Mouse (Mus musculus): Measurements from ENCODE around the gene Olfr577. TPM values are rescaled to one million over a fixed set of nuclear protein-coding genes. Genes with fewer than 3 reads are reported as not detected.

The Olfr577 gene
- polyA plus RNA-seq (2015; fragmentation: Nextera tagmentation; extraction: Ambion mirVana), result not detected in 2 replicates

DNA sequence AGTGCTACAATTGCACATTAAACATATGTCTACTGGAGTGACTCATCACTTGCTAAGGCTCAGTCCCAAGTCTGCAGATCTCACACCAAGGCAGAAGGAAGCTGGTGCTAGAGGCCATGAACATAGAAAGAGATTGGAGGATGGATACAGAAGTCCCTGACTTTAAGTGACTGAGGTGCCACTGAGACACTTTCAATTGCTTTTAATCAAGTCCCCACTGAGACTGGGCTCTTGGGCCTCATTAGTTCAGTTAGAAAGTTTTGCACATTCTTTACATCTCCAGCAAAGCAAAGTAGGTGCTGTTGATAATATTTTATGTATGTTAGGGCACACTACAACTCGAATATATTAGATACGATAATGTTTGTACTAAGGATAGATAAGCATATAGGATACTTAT, at the start of gene Olfr577:
Olfr577 (minus strand) TSS at position 101 of the 400 bp plus-strand sequence.
- Histone ChIP-seq H3K4me3 (ENCODE audit: low read depth, low read length) (no peak within 1 kb of the TSS), H3K9ac (ENCODE audit: low read depth, low read length) (no peak within 1 kb of the TSS), H3K4me2 (ENCODE audit: low read length) (no peak within 1 kb of the TSS), H3K4me1 (ENCODE audit: control insufficient read depth, insufficient read depth, low read length) (no peaks in the 10 kb centered on the region), H3K27me3 (ENCODE audit: control insufficient read depth, insufficient read depth, low read depth, low read length) (no peaks in the 10 kb centered on the region), H3K27ac (ENCODE audit: low read length) (no peak within 1 kb of the TSS), H3K36me3 (ENCODE audit: control insufficient read depth, insufficient read depth, low read length) (no peaks in the 10 kb centered on the region), H3K9me3 (replicated peaks; ENCODE audit: control insufficient read depth, low read length, poor library complexity, severe bottlenecking) (no peaks in the 10 kb centered on the region)
- 84% methylated on average over 2 of the region's 2 CpGs for whole genome bisulfite sequencing
- no peak for ATAC-seq

DNA sequence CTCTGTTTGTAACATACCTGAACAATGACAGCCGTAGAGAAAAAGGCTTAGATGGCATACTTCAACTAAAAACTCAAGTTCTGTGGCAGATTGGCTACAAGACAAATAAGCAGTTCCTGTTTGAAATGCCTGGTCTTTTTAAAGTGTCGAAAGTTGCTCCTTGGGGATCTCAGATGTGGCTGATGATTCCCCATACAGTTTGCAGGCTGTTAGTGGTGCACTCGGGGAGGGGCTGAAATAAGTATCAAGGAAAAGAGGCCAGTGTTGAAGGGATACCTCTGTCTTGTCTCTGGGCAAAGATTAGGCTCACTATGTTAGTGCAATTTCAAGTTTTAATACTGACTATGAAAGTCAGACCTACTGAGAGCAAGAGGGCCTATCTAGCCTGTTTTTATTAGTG, 13.5 kb upstream of the Olfr577 start, which contains the start of gene Olfr578:
Olfr578 (minus strand) TSS at position 101 of the 400 bp plus-strand sequence.
- Histone ChIP-seq H3K36me3 (ENCODE audit: control insufficient read depth, insufficient read depth, low read length) (no peaks in the 10 kb centered on the region), H3K9ac (ENCODE audit: low read depth, low read length) (no peak within 1 kb of the TSS), H3K9me3 (replicated peaks; ENCODE audit: control insufficient read depth, low read length, poor library complexity, severe bottlenecking) (no peaks in the 10 kb centered on the region), H3K27me3 (ENCODE audit: control insufficient read depth, insufficient read depth, low read depth, low read length) (no peaks in the 10 kb centered on the region), H3K4me1 (ENCODE audit: control insufficient read depth, insufficient read depth, low read length) (no peaks in the 10 kb centered on the region), H3K27ac (ENCODE audit: low read length) (no peak within 1 kb of the TSS), H3K4me2 (ENCODE audit: low read length) (no peak within 1 kb of the TSS), H3K4me3 (ENCODE audit: low read depth, low read length) (no peak within 1 kb of the TSS)
- no peak for ATAC-seq
- 83% methylated on average over 3 of the region's 3 CpGs for WGBS

DNA sequence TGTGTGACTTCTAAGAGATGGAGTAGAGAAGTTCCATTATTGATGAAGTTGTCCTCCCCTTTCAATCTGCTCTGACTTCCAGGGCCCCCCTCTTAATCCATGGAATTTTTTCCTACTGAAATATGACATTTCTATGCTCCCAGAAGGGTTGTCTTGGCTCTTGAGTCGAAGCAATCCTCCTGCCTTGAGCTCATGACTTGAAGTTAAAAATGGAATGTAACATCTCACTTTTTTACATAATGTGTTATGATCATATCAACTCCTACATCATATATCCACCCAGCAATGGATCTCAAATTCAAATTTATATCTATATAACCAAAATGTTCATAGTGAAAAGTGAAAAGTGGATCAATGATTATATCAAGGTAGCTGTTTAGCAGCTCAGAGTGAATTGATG, 1.3 kb downstream of the Olfr577 start:
- H3K27ac ChIP-seq (ENCODE audit: low read length), result no peak overlapping the region
- H3K4me2 ChIP-seq (ENCODE audit: low read length), result no peak overlapping the region
- no peak overlapping the region for H3K9ac ChIP-seq (ENCODE audit: low read depth, low read length)
- no peak overlapping the region for H3K4me3 ChIP-seq (ENCODE audit: low read depth, low read length)
- 39% methylated on average over 1 of the region's 1 CpGs for WGBS
- H3K36me3 ChIP-seq (ENCODE audit: control insufficient read depth, insufficient read depth, low read length), result no peaks in the 10 kb centered on the region
- H3K4me1 ChIP-seq (ENCODE audit: control insufficient read depth, insufficient read depth, low read length), result no peaks in the 10 kb centered on the region
- no peaks in the 10 kb centered on the region for H3K9me3 ChIP-seq (replicated peaks; ENCODE audit: control insufficient read depth, low read length, poor library complexity, severe bottlenecking)
- no peaks in the 10 kb centered on the region for H3K27me3 ChIP-seq (ENCODE audit: control insufficient read depth, insufficient read depth, low read depth, low read length)
- ATAC-seq, result no peak

DNA sequence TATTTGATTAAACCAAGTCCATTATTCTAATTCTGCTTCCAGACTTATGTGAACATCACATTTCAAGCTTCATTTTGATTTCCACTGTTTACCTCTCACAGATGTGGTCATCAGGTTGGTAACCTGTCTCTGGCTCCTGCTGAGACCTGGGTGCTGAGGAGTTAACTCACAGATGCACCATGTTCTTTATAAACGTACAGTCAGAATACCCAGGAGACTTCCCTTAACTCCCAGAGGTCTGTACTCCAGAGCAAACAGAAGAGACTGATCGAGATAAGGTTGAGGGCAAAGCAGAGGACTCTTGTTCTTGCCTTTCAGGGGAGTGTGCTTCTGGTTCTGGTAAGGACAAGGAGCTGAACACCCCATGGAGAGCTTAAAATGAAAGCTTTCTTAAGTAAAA, 13.4 kb downstream of the Olfr577 start, which contains the start of gene Olfr576:
Olfr576 (plus strand) TSS at position 301 of the 400 bp plus-strand sequence.
- no peaks in the 10 kb centered on the region for H3K9me3 ChIP-seq (replicated peaks; ENCODE audit: control insufficient read depth, low read length, poor library complexity, severe bottlenecking)
- no peaks in the 10 kb centered on the region for H3K27me3 ChIP-seq (ENCODE audit: control insufficient read depth, insufficient read depth, low read depth, low read length)
- 62% methylated on average over 2 of the region's 2 CpGs for WGBS

DNA sequence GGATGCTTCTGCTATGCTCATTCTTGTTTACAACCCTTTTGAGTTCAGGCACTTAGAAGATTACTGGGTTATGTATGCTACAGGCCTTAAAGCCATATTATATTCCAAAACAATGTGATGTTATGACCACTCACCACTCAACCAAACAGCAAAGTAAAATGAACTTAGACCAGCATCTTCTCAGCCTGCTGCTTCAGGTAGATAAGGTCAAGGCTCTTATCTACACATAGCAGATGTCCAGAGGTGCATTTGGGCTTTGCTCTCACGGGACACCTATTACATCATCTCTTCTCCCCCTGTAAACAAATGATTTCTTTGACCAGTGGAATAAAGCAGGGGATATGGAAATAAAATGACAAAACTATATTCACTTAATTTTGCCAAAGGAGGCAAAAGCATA, 17.1 kb downstream of the Olfr577 start, which contains the start of gene Olfr575:
Olfr575 (minus strand) TSS at position 183 of the 400 bp plus-strand sequence.
- Histone ChIP-seq H3K4me2 (ENCODE audit: low read length) (no peak within 1 kb of the TSS), H3K36me3 (ENCODE audit: control insufficient read depth, insufficient read depth, low read length) (no peaks in the 10 kb centered on the region), H3K4me3 (ENCODE audit: low read depth, low read length) (no peak within 1 kb of the TSS), H3K27me3 (ENCODE audit: control insufficient read depth, insufficient read depth, low read depth, low read length) (no peaks in the 10 kb centered on the region), H3K4me1 (ENCODE audit: control insufficient read depth, insufficient read depth, low read length) (no peaks in the 10 kb centered on the region), H3K27ac (ENCODE audit: low read length) (no peak within 1 kb of the TSS), H3K9ac (ENCODE audit: low read depth, low read length) (no peak within 1 kb of the TSS), H3K9me3 (replicated peaks; ENCODE audit: control insufficient read depth, low read length, poor library complexity, severe bottlenecking) (no peaks in the 10 kb centered on the region)
- 73% methylated on average over 1 of the region's 1 CpGs for WGBS
- no peak for ATAC-seq

More for the DNA sequence above, 13.4 kb downstream of the Olfr577 start, which contains the start of gene Olfr576:
- Histone ChIP-seq H3K4me3 (ENCODE audit: low read depth, low read length) (no peak within 1 kb of the TSS), H3K9ac (ENCODE audit: low read depth, low read length) (no peak within 1 kb of the TSS), H3K4me2 (ENCODE audit: low read length) (no peak within 1 kb of the TSS), H3K36me3 (ENCODE audit: control insufficient read depth, insufficient read depth, low read length) (no peaks in the 10 kb centered on the region), H3K4me1 (ENCODE audit: control insufficient read depth, insufficient read depth, low read length) (no peaks in the 10 kb centered on the region), H3K27ac (ENCODE audit: low read length) (no peak within 1 kb of the TSS)
- no peak for ATAC-seq

DNA sequence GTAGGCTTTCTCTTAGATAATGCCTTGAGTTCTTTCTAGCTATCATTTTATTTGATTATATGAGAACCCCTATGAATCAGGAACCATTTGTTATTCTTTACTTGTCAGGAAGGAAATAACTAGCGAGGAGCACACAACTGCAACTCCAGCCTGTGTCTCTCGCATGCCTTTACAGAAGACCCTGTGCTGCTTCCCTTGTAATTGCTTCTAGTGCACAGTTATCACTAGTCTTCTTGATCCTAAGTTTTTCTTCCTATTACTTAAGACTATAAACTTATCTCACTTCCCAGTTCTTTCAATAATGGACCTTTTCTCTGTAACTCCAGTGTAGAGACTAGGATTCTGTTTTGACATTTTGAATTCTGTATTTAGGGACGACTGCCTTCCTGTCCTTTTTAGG, 17.6 kb downstream of the Olfr577 start:
- Histone ChIP-seq H3K4me3 (ENCODE audit: low read depth, low read length) (no peak overlapping the region), H3K4me2 (ENCODE audit: low read length) (no peak overlapping the region), H3K9ac (ENCODE audit: low read depth, low read length) (no peak overlapping the region), H3K4me1 (ENCODE audit: control insufficient read depth, insufficient read depth, low read length) (no peaks in the 10 kb centered on the region), H3K27me3 (ENCODE audit: control insufficient read depth, insufficient read depth, low read depth, low read length) (no peaks in the 10 kb centered on the region), H3K36me3 (ENCODE audit: control insufficient read depth, insufficient read depth, low read length) (no peaks in the 10 kb centered on the region), H3K9me3 (replicated peaks; ENCODE audit: control insufficient read depth, low read length, poor library complexity, severe bottlenecking) (no peaks in the 10 kb centered on the region), H3K27ac (ENCODE audit: low read length) (no peak overlapping the region)
- WGBS, result 89% methylated on average over 3 of the region's 3 CpGs
- no peak for ATAC-seq

DNA sequence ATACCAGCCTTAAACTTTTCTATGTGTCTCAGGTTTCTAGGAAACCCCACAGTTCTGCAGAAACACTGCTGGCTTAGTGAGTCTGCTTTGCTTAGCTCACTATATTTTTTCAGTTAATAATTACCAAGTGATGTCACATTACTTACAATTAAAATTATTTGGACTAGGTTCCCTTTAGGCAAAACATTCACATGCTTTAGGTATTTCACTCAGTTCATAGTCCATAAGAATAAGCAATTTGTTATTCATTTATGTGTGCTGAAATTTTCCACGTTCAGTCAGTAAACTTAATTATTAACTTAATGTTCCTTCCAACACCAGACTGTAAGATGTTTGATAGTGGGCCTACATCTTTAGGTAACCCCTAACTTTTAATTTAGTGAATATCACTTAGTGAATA, 25.0 kb downstream of the Olfr577 start:
- Histone ChIP-seq H3K27ac (ENCODE audit: low read length) (no peak overlapping the region), H3K9me3 (replicated peaks; ENCODE audit: control insufficient read depth, low read length, poor library complexity, severe bottlenecking) (no peaks in the 10 kb centered on the region), H3K4me1 (ENCODE audit: control insufficient read depth, insufficient read depth, low read length) (no peaks in the 10 kb centered on the region), H3K27me3 (ENCODE audit: control insufficient read depth, insufficient read depth, low read depth, low read length) (no peaks in the 10 kb centered on the region), H3K4me2 (ENCODE audit: low read length) (no peak overlapping the region), H3K9ac (ENCODE audit: low read depth, low read length) (no peak overlapping the region), H3K36me3 (ENCODE audit: control insufficient read depth, insufficient read depth, low read length) (no peaks in the 10 kb centered on the region), H3K4me3 (ENCODE audit: low read depth, low read length) (no peak overlapping the region)
- 73% methylated on average over 1 of the region's 1 CpGs for WGBS
- no peak for ATAC-seq

DNA sequence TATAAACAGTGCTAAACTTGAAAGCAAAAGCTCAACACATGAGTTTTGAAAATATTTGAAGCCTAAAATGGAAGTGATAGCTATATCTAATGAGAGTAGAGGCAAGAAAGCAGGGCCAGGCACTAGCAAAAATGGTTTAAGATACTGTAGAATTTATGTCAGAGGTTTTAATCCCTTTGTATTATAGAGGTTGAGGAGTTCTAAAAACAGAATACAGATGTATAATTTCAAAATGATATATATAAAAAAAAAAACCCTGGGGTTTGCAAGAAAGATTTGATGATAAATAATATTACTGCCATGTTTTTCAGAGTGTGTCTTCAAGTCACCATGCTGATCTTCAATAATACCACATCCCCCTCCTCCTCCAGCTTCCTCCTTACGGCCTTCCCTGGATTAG, 27.6 kb downstream of the Olfr577 start, which contains the start of gene Olfr574:
Olfr574 (plus strand) TSS at position 301 of the 400 bp plus-strand sequence.
- Histone ChIP-seq H3K4me1 (ENCODE audit: control insufficient read depth, insufficient read depth, low read length) (no peaks in the 10 kb centered on the region), H3K9ac (ENCODE audit: low read depth, low read length) (no peak within 1 kb of the TSS), H3K36me3 (ENCODE audit: control insufficient read depth, insufficient read depth, low read length) (no peaks in the 10 kb centered on the region), H3K27me3 (ENCODE audit: control insufficient read depth, insufficient read depth, low read depth, low read length) (no peaks in the 10 kb centered on the region), H3K4me2 (ENCODE audit: low read length) (no peak within 1 kb of the TSS), H3K27ac (ENCODE audit: low read length) (no peak within 1 kb of the TSS), H3K9me3 (replicated peaks; ENCODE audit: control insufficient read depth, low read length, poor library complexity, severe bottlenecking) (no peaks in the 10 kb centered on the region), H3K4me3 (ENCODE audit: low read depth, low read length) (no peak within 1 kb of the TSS)
- WGBS, result 91% methylated on average over 1 of the region's 1 CpGs
- ATAC-seq, result no peak

DNA sequence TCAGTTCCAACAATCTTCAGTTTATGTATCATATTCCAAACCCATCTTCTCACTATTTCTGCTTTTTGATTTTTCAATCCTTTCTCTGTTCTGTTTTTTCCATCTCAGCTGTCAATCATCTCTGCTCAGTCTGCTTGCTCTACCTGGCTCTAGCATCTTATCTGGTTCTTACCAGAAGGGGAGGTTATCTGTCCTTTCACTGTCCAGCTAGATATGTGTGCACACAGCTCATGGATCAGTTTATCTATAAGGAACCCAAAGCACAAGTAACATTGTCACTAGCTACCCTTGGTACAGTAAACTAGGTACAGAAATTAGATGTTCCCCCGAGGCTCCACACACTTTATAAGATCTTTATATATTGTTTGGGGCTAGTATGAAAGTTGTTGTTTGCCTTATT, 32.3 kb downstream of the Olfr577 start:
- WGBS, result 86% methylated on average over 1 of the region's 1 CpGs

More for the DNA sequence above, 32.3 kb downstream of the Olfr577 start:
- H3K36me3 ChIP-seq (ENCODE audit: control insufficient read depth, insufficient read depth, low read length), result no peaks in the 10 kb centered on the region
- H3K9me3 ChIP-seq (replicated peaks; ENCODE audit: control insufficient read depth, low read length, poor library complexity, severe bottlenecking), result no peaks in the 10 kb centered on the region
- ATAC-seq, result no peak
- no peak overlapping the region for H3K4me2 ChIP-seq (ENCODE audit: low read length)
- H3K9ac ChIP-seq (ENCODE audit: low read depth, low read length), result no peak overlapping the region
- no peak overlapping the region for H3K27ac ChIP-seq (ENCODE audit: low read length)
- H3K4me1 ChIP-seq (ENCODE audit: control insufficient read depth, insufficient read depth, low read length), result no peaks in the 10 kb centered on the region
- H3K4me3 ChIP-seq (ENCODE audit: low read depth, low read length), result no peak overlapping the region
- no peaks in the 10 kb centered on the region for H3K27me3 ChIP-seq (ENCODE audit: control insufficient read depth, insufficient read depth, low read depth, low read length)

Data from midbrain, embryonic 16.5 days (tissue).